Mouse (Mus musculus) heart, embryonic 14.5 days (tissue): ENCODE results near the gene Cbx5. TPM values are rescaled to one million over a fixed set of nuclear protein-coding genes. Genes with fewer than 3 reads are reported as not detected.

Experiments used
- ATAC-seq: fragments of 200-750 bp; cut with Nextera tagmentation; 2 replicates; pipeline ENCODE4 v1.8.0; 2017; ENCODE audit warnings: low read depth, moderate TSS enrichment; ENCODE audit not compliant: insufficient number of reproducible peaks, insufficient read depth, low FRiP score
- H3K27ac ChIP-seq, 2 experiments: fragments of 200-500 bp in 1 of 2; fragments of 300-500 bp in 1 of 2; sonication (generic) in 1 of 2; replicated peaks in 1 of 2; 2 replicates each; pipeline ENCODE4 v1.5.1; 2012 to 2014; ENCODE audit warnings: low read depth in 2 of 2, low read length in 2 of 2, control low read depth in 1 of 2, mild to moderate bottlenecking in 1 of 2, mixed read lengths in 1 of 2; ENCODE audit not compliant: control insufficient read depth in 1 of 2, insufficient read depth in 1 of 2
- H3K27me3 ChIP-seq: fragments of 300-500 bp; sonication (generic); 2 replicates; pipeline ENCODE4 v1.6.1; 2014; ENCODE audit warnings: mild to moderate bottlenecking, low read length, control low read depth; ENCODE audit not compliant: control insufficient read depth, insufficient read depth
- H3K36me3 ChIP-seq: fragments of 300-500 bp; sonication (generic); 2 replicates; pipeline ENCODE4 v1.6.1; 2014; ENCODE audit warnings: mild to moderate bottlenecking, control low read depth, low read length, mixed read lengths; ENCODE audit not compliant: control insufficient read depth, insufficient read depth
- H3K4me1 ChIP-seq, 2 experiments: fragments of 200-500 bp in 1 of 2; fragments of 300-500 bp in 1 of 2; sonication (generic) in 1 of 2; 2 replicates each; pipeline ENCODE4 v1.6.1; 2012 to 2014; ENCODE audit warnings: low read length in 2 of 2, control low read depth in 1 of 2, mixed read lengths in 1 of 2; ENCODE audit not compliant: control insufficient read depth in 2 of 2, insufficient read depth in 2 of 2
- H3K4me2 ChIP-seq: fragments of 300-500 bp; sonication (generic); 2 replicates; pipeline ENCODE4 v1.6.1; 2014; ENCODE audit warnings: mild to moderate bottlenecking, low read length
- H3K4me3 ChIP-seq, 2 experiments: fragments of 200-500 bp in 1 of 2; fragments of 300-500 bp in 1 of 2; sonication (generic) in 1 of 2; 2 replicates each; pipeline ENCODE4 v1.5.1; 2012 to 2014; ENCODE audit warnings: low read length in 2 of 2, mild to moderate bottlenecking in 2 of 2, control low read depth in 1 of 2, low read depth in 1 of 2, moderate library complexity in 1 of 2; ENCODE audit not compliant: control insufficient read depth in 1 of 2, insufficient read depth in 1 of 2
- H3K9ac ChIP-seq: fragments of 300-500 bp; sonication (generic); 2 replicates; pipeline ENCODE4 v1.6.1; 2014; ENCODE audit warnings: mild to moderate bottlenecking, low read length
- H3K9me3 ChIP-seq: fragments of 300-500 bp; sonication (generic); 2 replicates; pipeline ENCODE4 v1.6.1; 2016; ENCODE audit warnings: low read length, control low read depth; ENCODE audit not compliant: control insufficient read depth
- WGBS: fragments of 180-500 bp; shearing (Covaris S2); extraction: QIAGEN DNeasy Blood & Tissue Kit; methylation state at CpG from one replicate; pipeline ENCODE4 v1.1.7; 2014; 5-methylcytosine and 5-hydroxymethylcytosine counted together
- microRNA counts: library from miRNA; unstranded; fragments of <30 nt; microRNA quantifications from one replicate; lab custom pipeline; 2016
- microRNA-seq: library from miRNA; unstranded; fragments of <30 nt; microRNA quantifications from one replicate; pipeline ENCODE4, GENCODE M21; 2016
- polyA plus RNA-seq: library from polyadenylated mRNA; unstranded; fragments of >200 nt; fragmentation: Nextera tagmentation; extraction: Ambion mirVana; gene quantifications from 2 replicates; pipeline ENCODE4 v1.2.1, GENCODE M21; 2014

Gene Cbx5
- polyA plus RNA-seq, 1 experiment from 2014 or later = 105 TPM

DNA sequence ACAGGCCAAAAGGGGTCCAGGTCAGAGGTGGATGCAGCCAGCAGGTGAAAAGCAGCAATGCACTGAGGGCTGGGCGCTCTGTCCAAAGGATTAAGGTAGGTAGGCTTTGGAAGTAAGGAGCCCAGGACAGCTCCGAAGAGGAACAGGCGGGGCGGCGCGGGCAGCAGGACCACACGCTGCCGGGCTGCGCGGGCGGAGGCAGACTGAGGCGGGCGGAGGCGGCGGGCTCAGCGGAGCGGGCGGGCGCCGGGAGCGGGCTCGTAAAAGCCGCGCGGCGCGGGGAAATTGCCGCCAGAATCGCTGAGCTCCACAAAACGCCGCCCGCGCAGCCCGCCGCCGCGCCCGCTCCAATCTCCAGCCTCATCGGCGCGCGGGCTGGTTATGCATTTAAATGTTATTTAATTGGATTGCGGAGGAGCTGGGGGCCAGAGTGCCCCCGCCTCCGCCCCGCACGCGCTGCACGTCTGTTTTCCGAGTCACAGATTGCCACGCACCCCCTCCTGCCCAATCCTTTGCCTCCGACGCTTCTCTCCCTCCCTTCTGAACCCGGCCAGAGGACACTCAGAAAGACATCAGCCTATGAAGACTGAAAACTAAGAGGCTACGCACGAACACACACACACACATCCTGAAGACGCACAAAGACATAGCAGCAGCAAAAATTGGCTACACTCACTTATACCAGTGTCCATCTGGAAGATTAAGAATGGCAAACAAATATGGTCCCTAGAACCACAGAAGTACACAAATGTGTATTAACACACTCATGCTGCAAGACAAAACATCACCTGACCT is 92.8 kb downstream of the Cbx5 start:
- peak overlapping the region; percentile 70 for H3K9ac ChIP-seq
- H3K27ac ChIP-seq = no peak overlapping the region
- H3K4me2 ChIP-seq = peak overlapping the region; percentile 85
- no peaks in the 10 kb centered on the region for H3K9me3 ChIP-seq
- no peaks in the 10 kb centered on the region for H3K36me3 ChIP-seq
- peak overlapping the region; percentile 48 to 49 for H3K4me3 ChIP-seq
- whole genome bisulfite sequencing = 1% methylated on average over 53 of the region's 57 CpGs
- H3K4me1 ChIP-seq = peaks cover 2 to 7% of the 10 kb centered on the region in 2 experiments; a peak in 2 of 4 replicates
- ATAC-seq = no peak
- peaks cover 86% of the 10 kb centered on the region for H3K27me3 ChIP-seq

DNA sequence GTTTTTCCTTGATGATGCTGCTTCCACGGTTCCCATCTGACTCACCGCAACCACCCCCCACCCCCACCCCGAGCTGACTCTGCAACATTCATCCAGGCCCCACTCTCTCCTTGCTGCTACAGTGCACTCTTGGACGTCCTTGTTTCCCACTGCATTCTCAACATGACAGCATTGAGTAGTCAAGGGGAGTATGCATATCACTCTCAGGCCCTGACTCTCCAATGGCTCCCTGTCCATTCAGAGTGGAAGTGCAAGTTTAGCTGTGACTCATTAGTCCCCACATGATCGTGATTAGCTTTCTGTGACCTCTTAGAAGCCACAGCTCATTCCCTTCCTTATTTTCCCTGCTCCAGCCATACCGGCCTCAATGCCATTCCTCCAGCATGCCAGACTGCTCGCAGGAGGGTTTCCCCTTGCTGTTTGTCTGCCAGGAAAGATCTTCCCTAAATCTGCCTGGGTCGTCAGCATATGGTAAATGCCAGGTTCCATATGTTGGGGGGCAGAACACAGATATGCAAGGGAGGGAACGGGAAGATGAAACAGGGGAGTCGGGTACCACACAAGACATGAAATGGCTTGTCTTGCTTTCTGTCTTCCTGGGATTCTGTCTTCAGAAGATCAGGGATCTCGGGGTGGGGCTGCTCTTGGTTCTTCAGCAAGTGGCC is 93.8 kb downstream of the Cbx5 start:
- Histone ChIP-seq H3K9ac (no peak overlapping the region), H3K27me3 (peaks cover 87% of the 10 kb centered on the region), H3K27ac (no peak overlapping the region), H3K36me3 (no peaks in the 10 kb centered on the region), H3K4me3 (no peak overlapping the region), H3K4me1 (peaks cover 2 to 7% of the 10 kb centered on the region in 2 experiments; a peak in 2 of 4 replicates), H3K9me3 (no peaks in the 10 kb centered on the region), H3K4me2 (no peak overlapping the region)
- no peak for ATAC-seq
- WGBS = 71% methylated on average over 11 of the region's 11 CpGs

DNA sequence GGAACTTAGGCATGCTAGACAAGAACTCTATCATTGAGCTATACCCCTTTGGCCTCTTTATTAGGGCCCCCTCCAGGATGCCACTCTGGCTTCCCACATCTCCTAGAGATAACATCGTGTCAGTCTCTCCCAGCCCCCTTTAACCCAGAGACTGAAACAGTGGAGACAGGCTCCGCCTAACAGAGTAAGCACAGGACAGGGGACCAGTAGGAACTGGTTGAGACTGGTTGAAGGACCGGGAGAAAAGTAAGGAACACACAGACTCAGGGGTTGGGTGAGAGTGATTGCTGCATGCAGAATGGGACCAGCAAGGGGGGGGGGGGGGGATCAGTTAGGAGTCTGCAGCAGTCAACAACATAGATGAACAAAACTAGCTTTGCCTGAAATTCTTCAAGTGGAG is 95.4 kb downstream of the Cbx5 start:
- peaks cover 2 to 7% of the 10 kb centered on the region in 2 experiments; a peak in 2 of 4 replicates for H3K4me1 ChIP-seq
- no peaks in the 10 kb centered on the region for H3K9me3 ChIP-seq
- peaks cover 81% of the 10 kb centered on the region for H3K27me3 ChIP-seq
- no peak overlapping the region for H3K4me2 ChIP-seq
- no peak for ATAC-seq
- H3K27ac ChIP-seq = no peak overlapping the region
- no peak overlapping the region for H3K4me3 ChIP-seq
- no peaks in the 10 kb centered on the region for H3K36me3 ChIP-seq
- H3K9ac ChIP-seq = no peak overlapping the region
- WGBS = 19% methylated on average over 3 of the region's 3 CpGs

MicroRNAs encoded within 50 kb of the gene (microRNA counts, 519-probe panel; counts per million panel counts)
- 5,331 counts per million, percentile 83 among the panel's probes with 10 or more counts for microRNA mmu-miR-148b (lab: Ali Mortazavi, UCI)

Small RNA genes lying within 50 kb of the gene (microRNA-seq; reads per million reads assigned to microRNA genes)
- gene Mir148b = 336 reads per million, percentile 68 among the genes with 10 or more reads in this experiment

Other genes starting within 250 kb of the Cbx5 start
- not detected in 2 replicates for gene Hoxc8, start 249.2 kb downstream of the Cbx5 start, polyA plus RNA-seq
- gene Hoxc6, start 241.6 kb downstream of the Cbx5 start, polyA plus RNA-seq = 0.15 and 0.22 TPM in 2 replicates
- 0.30 TPM in 1 of 2 replicates, not detected in the other for gene Hoxc4, start 220.9 kb downstream of the Cbx5 start, polyA plus RNA-seq
- gene Smug1, start 72.7 kb downstream of the Cbx5 start, polyA plus RNA-seq = 17.8 and 18.6 TPM in 2 replicates
- 425 and 457 TPM in 2 replicates for gene Hnrnpa1, start 616 bp upstream of the Cbx5 start, polyA plus RNA-seq
- 1.8 and 2.2 TPM in 2 replicates for gene Nfe2, start 18.6 kb upstream of the Cbx5 start, polyA plus RNA-seq
- 163 and 172 TPM in 2 replicates for gene Copz1, start 32.9 kb upstream of the Cbx5 start, polyA plus RNA-seq
- gene Gpr84, start 70.8 kb upstream of the Cbx5 start, polyA plus RNA-seq = 0.11 and 0.24 TPM in 2 replicates
- 8.1 and 9.1 TPM in 2 replicates for gene Zfp385a, start 100.3 kb upstream of the Cbx5 start, polyA plus RNA-seq
- 76.2 and 77.2 TPM in 2 replicates for gene Itga5, start 126.9 kb upstream of the Cbx5 start, polyA plus RNA-seq
- gene Gtsf1, start 190.7 kb upstream of the Cbx5 start, polyA plus RNA-seq = 37.1 and 41.3 TPM in 2 replicates
- not detected in 2 replicates for gene Gtsf2, start 208.7 kb upstream of the Cbx5 start, polyA plus RNA-seq
- 1.9 and 3.3 TPM in 2 replicates for gene Nckap1l, start 214.0 kb upstream of the Cbx5 start, polyA plus RNA-seq